Comparison of ENCODE assay signal across 8 mouse cellular contexts in the genomic region with DNA sequence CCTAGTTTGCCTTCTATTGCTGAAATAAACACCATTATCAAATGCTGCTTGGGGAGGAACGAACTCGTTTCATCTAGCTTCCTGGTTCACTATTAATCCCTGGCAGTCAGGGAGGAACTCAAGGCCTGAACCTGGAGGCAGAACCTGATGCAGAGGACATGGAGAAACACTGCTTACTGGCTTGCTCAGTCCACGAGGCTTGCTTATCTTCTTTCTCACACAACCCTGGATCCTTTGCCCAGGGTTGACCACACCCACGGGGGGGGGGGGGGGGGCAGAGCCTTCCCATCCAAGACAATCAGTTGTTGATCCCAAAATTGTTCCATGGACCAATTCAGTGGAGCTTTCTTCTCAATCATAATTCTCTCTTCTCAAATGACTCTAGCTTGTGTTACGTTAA. TPM values are rescaled to one million over a fixed set of nuclear protein-coding genes. Genes with fewer than 3 reads are reported as not detected.
DNase-seq lines count a peak whose midpoint lies in the region; ATAC-seq and TF ChIP-seq lines count a peak whose summit lies in the region.

No protein-coding gene starts in this region.

- H3K27ac ChIP-seq in heart, embryonic 12.5 days (ENCODE audit: poor library complexity, severe bottlenecking), result peak overlapping the region; percentile 37; the same call in 1 of the 2 replicates
- no peak overlapping the region for H3K27ac ChIP-seq in midbrain, embryonic 14.5 days (replicated peaks; ENCODE audit: low read depth, low read length)
- no peak overlapping the region for H3K27ac ChIP-seq in midbrain, postnatal 0 days (ENCODE audit: low read depth, low read length)
- H3K27ac ChIP-seq in liver, embryonic 11.5 days (ENCODE audit: low read depth, low read length), result no peak overlapping the region
- no peak overlapping the region for H3K27ac ChIP-seq in stomach, embryonic 16.5 days (ENCODE audit: low read length)

- H3K4me2 ChIP-seq in heart, embryonic 12.5 days, result no peak overlapping the region
- H3K4me2 ChIP-seq in midbrain, embryonic 14.5 days (ENCODE audit: low read length), result peak overlapping the region; percentile 52
- H3K4me2 ChIP-seq in midbrain, postnatal 0 days (ENCODE audit: low read depth, low read length, poor library complexity, severe bottlenecking), result no peak overlapping the region
- H3K4me2 ChIP-seq in liver, embryonic 11.5 days, result peak overlapping the region; percentile 60; the same call in 1 of the 2 replicates
- H3K4me2 ChIP-seq in stomach, embryonic 16.5 days (ENCODE audit: low read depth, low read length), result peak overlapping the region; percentile 52; the same call in 1 of the 2 replicates

- no peak overlapping the region; the same call in 1 of the 2 replicates for H3K9ac ChIP-seq in heart, embryonic 12.5 days
- H3K9ac ChIP-seq in midbrain, embryonic 14.5 days (replicated peaks; ENCODE audit: low read length), result no peak overlapping the region
- H3K9ac ChIP-seq in midbrain, postnatal 0 days (replicated peaks; ENCODE audit: low read length, poor library complexity, severe bottlenecking), result no peak overlapping the region
- H3K9ac ChIP-seq in liver, embryonic 11.5 days (ENCODE audit: low read depth, low read length), result no peak overlapping the region
- H3K9ac ChIP-seq in stomach, embryonic 16.5 days (ENCODE audit: low read length), result no peak overlapping the region

- DNase-seq in heart, postnatal 25 days (ENCODE audit: low spot score), result no peak
- DNase-seq in midbrain, embryonic 14.5 days, result peak; percentile 4
- no peak for DNase-seq in midbrain, postnatal 0 days (ENCODE audit: low spot score)
- DNase-seq in liver, embryonic 11.5 days (ENCODE audit: low spot score), result no peak
- no peak for DNase-seq in cerebellum, postnatal 10 days
- DNase-seq in adrenal gland, adult 8-10 months, result no peak

- 42% methylated on average over 5 of the region's 5 CpGs for WGBS in heart, embryonic 12.5 days
- 56% methylated on average over 5 of the region's 5 CpGs for WGBS in midbrain, embryonic 14.5 days
- WGBS in midbrain, postnatal 0 days, result 57% methylated on average over 5 of the region's 5 CpGs
- WGBS in liver, embryonic 11.5 days, result 34% methylated on average over 5 of the region's 5 CpGs
- WGBS in stomach, embryonic 16.5 days, result 31% methylated on average over 5 of the region's 5 CpGs

- H3K9me3 ChIP-seq in heart, embryonic 12.5 days (replicated peaks), result no peaks in the 10 kb centered on the region
- H3K9me3 ChIP-seq in midbrain, embryonic 14.5 days (ENCODE audit: control insufficient read depth, low read length), result no peaks in the 10 kb centered on the region
- no peaks in the 10 kb centered on the region for H3K9me3 ChIP-seq in midbrain, postnatal 0 days (ENCODE audit: low read length)
- H3K9me3 ChIP-seq in liver, embryonic 11.5 days (ENCODE audit: control insufficient read depth, low read length), result no peaks in the 10 kb centered on the region
- no peaks in the 10 kb centered on the region for H3K9me3 ChIP-seq in stomach, embryonic 16.5 days (replicated peaks; ENCODE audit: control insufficient read depth, low read length)

- no peaks in the 10 kb centered on the region for H3K36me3 ChIP-seq in heart, embryonic 12.5 days
- H3K36me3 ChIP-seq in midbrain, embryonic 14.5 days (ENCODE audit: control insufficient read depth, insufficient read depth, low read length), result no peaks in the 10 kb centered on the region
- H3K36me3 ChIP-seq in midbrain, postnatal 0 days (ENCODE audit: insufficient read depth, low read length), result no peaks in the 10 kb centered on the region
- H3K36me3 ChIP-seq in liver, embryonic 11.5 days (ENCODE audit: control insufficient read depth, insufficient read depth, low read length), result no peaks in the 10 kb centered on the region
- H3K36me3 ChIP-seq in stomach, embryonic 16.5 days (ENCODE audit: control insufficient read depth, insufficient read depth, low read length), result no peaks in the 10 kb centered on the region

- no peak for TF ChIP-seq CTCF in midbrain, postnatal 0 days (IDR thresholded peaks at IDR 0.05)

- ATAC-seq in heart, embryonic 12.5 days (ENCODE audit: insufficient number of reproducible peaks, low FRiP score), result 0 out of 2 replicates have a peak, but pooled peaks have one; percentile 57
- ATAC-seq in midbrain, embryonic 14.5 days (ENCODE audit: low FRiP score, low TSS enrichment), result no peak
- ATAC-seq in midbrain, postnatal 0 days (ENCODE audit: low FRiP score), result no peak
- peak; percentile 74 for ATAC-seq in liver, embryonic 11.5 days (replicated peaks; ENCODE audit: low FRiP score)
- 0 out of 2 replicates have a peak, but pooled peaks have one; percentile 26 for ATAC-seq in stomach, embryonic 16.5 days (ENCODE audit: insufficient read depth, low FRiP score)

- intact Hi-C loops in heart, postnatal 25 days (cut with DNase I), result loop anchor here (10.0 kb wide), 1 partner anchor 262 kb away; a partner anchor contains a TSS

- H3K4me1 ChIP-seq in heart, embryonic 12.5 days (replicated peaks), result peaks cover 4% of the 10 kb centered on the region; the same call in 1 of the 2 replicates
- H3K4me1 ChIP-seq in midbrain, embryonic 14.5 days (ENCODE audit: control insufficient read depth, insufficient read depth, low read length), result no peaks in the 10 kb centered on the region
- no peaks in the 10 kb centered on the region for H3K4me1 ChIP-seq in midbrain, postnatal 0 days (ENCODE audit: insufficient read depth, low read length)
- H3K4me1 ChIP-seq in liver, embryonic 11.5 days (replicated peaks; ENCODE audit: control insufficient read depth, insufficient read depth, low read length), result peaks cover 7% of the 10 kb centered on the region
- H3K4me1 ChIP-seq in stomach, embryonic 16.5 days (ENCODE audit: control insufficient read depth, insufficient read depth, low read length), result 0 out of 2 replicates have a peak, but pooled peaks cover 3% of the 10 kb centered on the region

- no peak overlapping the region for H3K4me3 ChIP-seq in heart, embryonic 12.5 days
- H3K4me3 ChIP-seq in midbrain, embryonic 14.5 days (replicated peaks; ENCODE audit: low read depth, low read length), result no peak overlapping the region
- H3K4me3 ChIP-seq in midbrain, postnatal 0 days (ENCODE audit: low read depth, low read length), result no peak overlapping the region
- H3K4me3 ChIP-seq in liver, embryonic 11.5 days (ENCODE audit: low read depth, low read length), result no peak overlapping the region
- no peak overlapping the region for H3K4me3 ChIP-seq in stomach, embryonic 16.5 days (replicated peaks; ENCODE audit: low read length)

- no peaks in the 10 kb centered on the region for H3K27me3 ChIP-seq in heart, embryonic 12.5 days (replicated peaks)
- no peaks in the 10 kb centered on the region for H3K27me3 ChIP-seq in midbrain, embryonic 14.5 days (ENCODE audit: control insufficient read depth, insufficient read depth, low read length)
- H3K27me3 ChIP-seq in midbrain, postnatal 0 days (ENCODE audit: insufficient read depth, low read length), result no peaks in the 10 kb centered on the region
- no peaks in the 10 kb centered on the region for H3K27me3 ChIP-seq in liver, embryonic 11.5 days (replicated peaks; ENCODE audit: control insufficient read depth, insufficient read depth, low read length)
- H3K27me3 ChIP-seq in stomach, embryonic 16.5 days (ENCODE audit: control insufficient read depth, insufficient read depth, low read length), result no peaks in the 10 kb centered on the region

RNA-seq across cellular contexts. Expression of a gene that starts 22.1 kb away (rescaled TPM):
- 0.32 and 0.40 TPM in 2 replicates for polyA plus RNA-seq in heart, embryonic 12.5 days (2016; fragmentation: Nextera tagmentation; extraction: Ambion mirVana)
- total RNA-seq in heart, postnatal 25 days (2021), result 1 to 10 TPM; 1.4 TPM
- polyA plus RNA-seq in midbrain, embryonic 14.5 days (2014; fragmentation: Nextera tagmentation; extraction: Ambion mirVana), result 0.16 and 3.5 TPM in 2 replicates
- total RNA-seq in midbrain, postnatal 0 days (2014; rRNA removed), result 2.6 and 3.7 TPM in 2 replicates
- polyA plus RNA-seq in midbrain, postnatal 0 days (2015; fragmentation: Nextera tagmentation; extraction: Ambion mirVana), result 1.0 and 1.2 TPM in 2 replicates
- polyA plus RNA-seq in liver, embryonic 11.5 days (2014; fragmentation: Nextera tagmentation; extraction: Ambion mirVana), result 0.13 and 0.14 TPM in 2 replicates
- polyA plus RNA-seq in stomach, embryonic 16.5 days (2015; fragmentation: Nextera tagmentation; extraction: Ambion mirVana), result 0.67 and 1.4 TPM in 2 replicates
- total RNA-seq in adrenal gland, adult 8-10 months (2022), result 1 to 10 TPM; 4.8 to 9.4 (median 6.0) TPM

RNA-seq across cellular contexts. Expression of a gene that starts 22.2 kb away (rescaled TPM):
- polyA plus RNA-seq in heart, embryonic 12.5 days (2016; fragmentation: Nextera tagmentation; extraction: Ambion mirVana), result 0.83 and 1.0 TPM in 2 replicates
- total RNA-seq in heart, postnatal 25 days (2021), result 1 to 10 TPM; 1.2 to 1.5 TPM
- polyA plus RNA-seq in midbrain, embryonic 14.5 days (2014; fragmentation: Nextera tagmentation; extraction: Ambion mirVana), result 0.30 and 0.55 TPM in 2 replicates
- 0.14 and 0.38 TPM in 2 replicates for total RNA-seq in midbrain, postnatal 0 days (2014; rRNA removed)
- 0.07 and 0.17 TPM in 2 replicates for polyA plus RNA-seq in midbrain, postnatal 0 days (2015; fragmentation: Nextera tagmentation; extraction: Ambion mirVana)
- not detected in 2 replicates for polyA plus RNA-seq in liver, embryonic 11.5 days (2014; fragmentation: Nextera tagmentation; extraction: Ambion mirVana)
- 1.8 and 2.3 TPM in 2 replicates for polyA plus RNA-seq in stomach, embryonic 16.5 days (2015; fragmentation: Nextera tagmentation; extraction: Ambion mirVana)
- total RNA-seq in adrenal gland, adult 8-10 months (2022), result under 1 TPM; 0.14 to 0.34 (median 0.25) TPM

RNA-seq across cellular contexts. Expression of a gene that starts 55.0 kb away (rescaled TPM):
- polyA plus RNA-seq in heart, embryonic 12.5 days (2016; fragmentation: Nextera tagmentation; extraction: Ambion mirVana), result 0.19 and 0.46 TPM in 2 replicates
- 1 to 10 TPM; 1.1 TPM for total RNA-seq in heart, postnatal 25 days (2021)
- 1.2 TPM in 1 of 2 replicates, not detected in the other for polyA plus RNA-seq in midbrain, embryonic 14.5 days (2014; fragmentation: Nextera tagmentation; extraction: Ambion mirVana)
- 0.49 and 0.57 TPM in 2 replicates for total RNA-seq in midbrain, postnatal 0 days (2014; rRNA removed)
- polyA plus RNA-seq in midbrain, postnatal 0 days (2015; fragmentation: Nextera tagmentation; extraction: Ambion mirVana), result 0.58 and 1.2 TPM in 2 replicates
- not detected in 2 replicates for polyA plus RNA-seq in liver, embryonic 11.5 days (2014; fragmentation: Nextera tagmentation; extraction: Ambion mirVana)
- 0.17 and 0.30 TPM in 2 replicates for polyA plus RNA-seq in stomach, embryonic 16.5 days (2015; fragmentation: Nextera tagmentation; extraction: Ambion mirVana)
- 1 to 10 TPM; 2.6 to 7.4 (median 5.4) TPM for total RNA-seq in adrenal gland, adult 8-10 months (2022)

Comparison
In these comparisons a context has a peak if more than half of its experiments do, and no peak if none do; other contexts are left out.
1. H3K4me2 ChIP-seq: peak in midbrain, embryonic 14.5 days (single experiment), liver, embryonic 11.5 days (single experiment) and stomach, embryonic 16.5 days (single experiment); none in heart, embryonic 12.5 days (single experiment) and midbrain, postnatal 0 days (single experiment).
2. ATAC-seq: peak in heart, embryonic 12.5 days (single experiment), liver, embryonic 11.5 days (single experiment) and stomach, embryonic 16.5 days (single experiment); none in midbrain, embryonic 14.5 days (single experiment) and midbrain, postnatal 0 days (single experiment).